Mouse (Mus musculus) bone marrow macrophage, adult 2 months (primary cell): ENCODE measurements around the gene Gng7.

ENCODE experiments used
- CTCF ChIP-seq: IDR thresholded peaks from 2 replicates; pipeline ENCODE4 v1.5.1; 2012; ENCODE audit warnings: low read depth, mild to moderate bottlenecking, low read length, moderate library complexity
- POLR2A ChIP-seq: IDR thresholded peaks from 2 replicates; pipeline ENCODE4 v1.6.1; 2012; ENCODE audit warnings: mild to moderate bottlenecking, low read depth, low read length, borderline replicate concordance

DNA sequence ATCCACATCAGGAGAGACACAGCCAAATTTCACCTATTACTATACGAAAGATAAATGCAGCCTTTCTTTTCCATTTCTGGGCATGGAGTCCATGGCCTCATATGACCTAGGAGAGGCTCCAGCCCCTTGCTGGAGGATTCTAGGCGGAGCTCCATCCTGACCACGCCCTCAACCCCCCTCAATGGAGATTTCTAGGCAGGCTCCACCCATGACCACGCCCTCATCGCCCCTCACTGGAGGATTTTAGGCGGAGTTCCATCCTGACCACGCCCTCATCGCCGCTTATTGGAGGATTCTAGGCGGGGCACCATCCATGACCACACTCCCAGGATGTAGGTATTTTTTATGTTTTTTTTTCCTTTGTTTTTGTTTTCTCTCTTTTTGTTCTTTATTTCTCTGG, 3.6 kb upstream of the Gng7 start:
- TF ChIP-seq POLR2A = no peak
- TF ChIP-seq CTCF = no peak
